Mouse (Mus musculus) MEL (cell line): Measurements from ENCODE around the gene Cse1l.

ENCODE experiments used
- CTCF ChIP-seq, 3 experiments: IDR thresholded peaks in 2 of 3; conservative IDR thresholded peaks in 1 of 3; 2 replicates each; pipeline ENCODE4 v1.5.1; 2011 to 2012; ENCODE audit warnings: low read length in 3 of 3, low read depth in 2 of 3, mild to moderate bottlenecking in 2 of 3, improper control_type of control experiment in 1 of 3, inconsistent platforms in 1 of 3, mixed read lengths in 1 of 3, moderate library complexity in 1 of 3; ENCODE audit not compliant: control insufficient read depth in 1 of 3, insufficient read depth in 1 of 3, poor library complexity in 1 of 3, severe bottlenecking in 1 of 3
- MAFK ChIP-seq: IDR thresholded peaks from 2 replicates; pipeline ENCODE4 v1.6.1; 2011; ENCODE audit warnings: low read depth, mild to moderate bottlenecking, low read length, improper control_type of control experiment, borderline replicate concordance
- MAX ChIP-seq: IDR thresholded peaks from 2 replicates; pipeline ENCODE4 v1.6.1; 2011; ENCODE audit warnings: low read length, improper control_type of control experiment

DNA sequence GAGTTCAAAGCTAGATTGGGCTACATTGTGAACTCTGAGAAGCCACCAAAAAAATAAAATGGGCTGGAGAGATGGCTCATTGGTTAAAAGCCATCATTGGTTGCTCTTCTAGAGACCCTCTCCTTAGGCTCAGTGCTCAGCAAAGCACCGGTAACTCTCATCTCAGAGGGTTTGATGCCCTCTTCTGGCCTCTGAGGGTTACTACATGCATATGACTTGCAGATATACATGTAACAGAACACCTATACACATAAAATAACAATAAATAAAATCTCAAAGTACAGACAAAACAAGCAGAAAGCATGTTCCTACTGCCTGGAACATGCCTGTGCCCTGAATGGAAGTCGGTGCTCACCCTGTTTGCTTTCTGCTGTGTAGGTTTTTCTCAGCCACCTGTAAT, 48.7 kb upstream of the Cse1l start:
- peak; percentile 40 to 48 (median 42) for TF ChIP-seq CTCF (IDR thresholded peaks at IDR 0.05 in 2 of 3, conservative IDR thresholded peaks at IDR 0.05 in 1 of 3; ENCODE audit: control insufficient read depth in 1 of 3, insufficient read depth in 1 of 3, low read depth in 2 of 3, low read length in 3 of 3, poor library complexity in 1 of 3, severe bottlenecking in 1 of 3)
- no peak for TF ChIP-seq MAFK
- no peak for TF ChIP-seq MAX
